In the genomic region with DNA sequence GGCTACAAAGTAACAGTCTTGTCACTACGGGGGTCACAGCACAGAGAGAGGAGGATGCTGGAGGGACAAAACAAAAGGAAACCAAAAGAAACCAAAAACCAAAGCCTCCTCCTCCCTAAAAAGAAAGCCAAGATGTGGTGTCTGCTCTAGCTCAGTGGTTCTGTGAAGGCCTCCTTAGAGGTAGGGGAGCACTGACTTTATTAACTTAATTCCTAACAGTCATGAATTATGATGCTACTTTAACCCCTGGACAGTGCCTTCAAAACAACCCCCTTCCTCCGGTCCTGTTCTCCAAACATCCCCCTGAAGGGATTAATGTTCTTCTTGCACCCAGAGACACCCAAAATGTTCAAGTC, we compare ENCODE assay signal across 11 mouse cellular contexts.
"Had no signal": no experiment of that assay in that cellular context is flagged by ENCODE, and none has a peak within 500 bp of the region (broad histone marks: within the 10 kb centered on the region; RNA-seq: fewer than 3 reads in every experiment).

No protein-coding gene starts in this region.

- H3K9me3 ChIP-seq: limb, embryonic 12.5 days; liver, embryonic 13.5 days; lung, embryonic 15.5 days; megakaryocyte, embryonic 14.5 days; midbrain, embryonic 13.5 days; neural tube, embryonic 12.5 days had no signal

- H3K27ac ChIP-seq: hindbrain, embryonic 14.5 days; left cerebral cortex, adult 2 months; limb, embryonic 12.5 days; liver, embryonic 13.5 days; lung, embryonic 15.5 days; macrophage; midbrain, embryonic 13.5 days; neural tube, embryonic 12.5 days had no signal

- H3K27me3 ChIP-seq: limb, embryonic 12.5 days; lung, embryonic 15.5 days; midbrain, embryonic 13.5 days; neural tube, embryonic 12.5 days had no signal

- H3K4me2 ChIP-seq: hindbrain, embryonic 14.5 days; limb, embryonic 12.5 days; liver, embryonic 13.5 days; lung, embryonic 15.5 days; midbrain, embryonic 13.5 days; neural tube, embryonic 12.5 days had no signal

- H3K4me3 ChIP-seq: left cerebral cortex, adult 2 months; limb, embryonic 12.5 days; liver, embryonic 13.5 days; lung, embryonic 15.5 days; megakaryocyte, embryonic 14.5 days; midbrain, embryonic 13.5 days; myocyte; neural tube, embryonic 12.5 days had no signal

- H3K36me3 ChIP-seq: limb, embryonic 12.5 days; liver, embryonic 13.5 days had no signal

- H3K4me1 ChIP-seq: lung, embryonic 15.5 days; midbrain, embryonic 13.5 days; neural tube, embryonic 12.5 days had no signal

- H3K9ac ChIP-seq: hindbrain, embryonic 14.5 days; limb, embryonic 12.5 days; liver, embryonic 13.5 days; liver, postnatal 0 days; lung, embryonic 15.5 days; midbrain, embryonic 13.5 days; neural tube, embryonic 12.5 days had no signal
